Mouse (Mus musculus) cerebellum, adult 2 months (tissue): Measurements from ENCODE around the gene Inpp4b.

ENCODE experiments used
- CTCF ChIP-seq: fragments of 200-500 bp; IDR thresholded peaks from 2 replicates; pipeline ENCODE4 v1.5.1; 2011; ENCODE audit warnings: low read depth, mild to moderate bottlenecking, control low read depth, low read length, moderate library complexity, borderline replicate concordance; ENCODE audit not compliant: insufficient read depth
- POLR2A ChIP-seq: fragments of 200-500 bp; IDR thresholded peaks from 2 replicates; pipeline ENCODE4 v1.6.1; 2011; ENCODE audit warnings: low read length, control low read depth, borderline replicate concordance; ENCODE audit not compliant: insufficient read depth

GRCm38 (mm10) chr8:82054030-82054429 lies 711.7 kb downstream of the Inpp4b start:
- TF ChIP-seq CTCF (no peak), POLR2A (no peak)
